Mouse (Mus musculus) stomach, postnatal 0 days (tissue): ENCODE measurements around the gene Tanc1. TPM values are rescaled to one million over a fixed set of nuclear protein-coding genes. Genes with fewer than 3 reads are reported as not detected.

Experiments
- ATAC-seq: fragments of 200-750 bp; cut with Nextera tagmentation; 2 replicates; pipeline ENCODE4 v1.8.0; 2017; ENCODE audit not compliant: low FRiP score, low TSS enrichment
- DNase-seq: peaks from one replicate; pipeline ENCODE4 v3.0.0-alpha.2; 2016; ENCODE audit warnings: low spot score
- H3K27ac ChIP-seq: fragments of 300-500 bp; sonication (generic); replicated peaks from 2 replicates; pipeline ENCODE4 v1.5.1; 2014; ENCODE audit warnings: mild to moderate bottlenecking, control low read depth
- H3K27me3 ChIP-seq: fragments of 300-500 bp; sonication (generic); 2 replicates; pipeline ENCODE4 v1.6.1; 2014; ENCODE audit warnings: low read length; ENCODE audit not compliant: control insufficient read depth, insufficient read depth
- H3K36me3 ChIP-seq: fragments of 300-500 bp; sonication (generic); 2 replicates; pipeline ENCODE4 v1.6.1; 2014; ENCODE audit warnings: low read length, mixed read lengths; ENCODE audit not compliant: control insufficient read depth, insufficient read depth
- H3K4me1 ChIP-seq: fragments of 300-500 bp; sonication (generic); replicated peaks from 2 replicates; pipeline ENCODE4 v1.6.1; 2014; ENCODE audit warnings: antibody characterized with exemption; ENCODE audit not compliant: control insufficient read depth, insufficient read depth
- H3K4me2 ChIP-seq: fragments of 300-500 bp; sonication (generic); replicated peaks from 2 replicates; pipeline ENCODE4 v1.6.1; 2014; ENCODE audit warnings: low read depth, mild to moderate bottlenecking, control low read depth, moderate library complexity
- H3K4me3 ChIP-seq: fragments of 300-500 bp; sonication (generic); 2 replicates; pipeline ENCODE4 v1.5.1; 2014; ENCODE audit warnings: low read depth, low read length, control low read depth
- H3K9ac ChIP-seq: fragments of 300-500 bp; sonication (generic); 2 replicates; pipeline ENCODE4 v1.6.1; 2014; ENCODE audit warnings: mild to moderate bottlenecking, low read length, control low read depth, mixed read lengths
- H3K9me3 ChIP-seq: fragments of 300-500 bp; sonication (generic); 2 replicates; pipeline ENCODE4 v1.6.1; 2016; ENCODE audit warnings: low read length; ENCODE audit not compliant: control insufficient read depth
- CTCF ChIP-seq: IDR thresholded peaks from 2 replicates; pipeline ENCODE4 v1.5.1; 2016; ENCODE audit warnings: antibody characterized with exemption, low read depth, mild to moderate bottlenecking, moderate library complexity
- EP300 ChIP-seq: optimal IDR thresholded peaks from 2 replicates; pipeline ENCODE3; 2016; ENCODE audit warnings: antibody characterized with exemption
- WGBS: fragments of 180-500 bp; shearing (Covaris S2); extraction: QIAGEN DNeasy Blood & Tissue Kit; methylation state at CpG from one replicate; pipeline ENCODE4 v1.1.7; 2014; 5-methylcytosine and 5-hydroxymethylcytosine counted together
- polyA plus RNA-seq: library from polyadenylated mRNA; unstranded; fragments of >200 nt; fragmentation: Nextera tagmentation; extraction: Ambion mirVana; gene quantifications from 2 replicates; pipeline ENCODE4 v1.2.1, GENCODE M21; 2015

Gene Tanc1
- polyA plus RNA-seq, 1 experiment from 2014 or later, result 13.4 TPM

DNA sequence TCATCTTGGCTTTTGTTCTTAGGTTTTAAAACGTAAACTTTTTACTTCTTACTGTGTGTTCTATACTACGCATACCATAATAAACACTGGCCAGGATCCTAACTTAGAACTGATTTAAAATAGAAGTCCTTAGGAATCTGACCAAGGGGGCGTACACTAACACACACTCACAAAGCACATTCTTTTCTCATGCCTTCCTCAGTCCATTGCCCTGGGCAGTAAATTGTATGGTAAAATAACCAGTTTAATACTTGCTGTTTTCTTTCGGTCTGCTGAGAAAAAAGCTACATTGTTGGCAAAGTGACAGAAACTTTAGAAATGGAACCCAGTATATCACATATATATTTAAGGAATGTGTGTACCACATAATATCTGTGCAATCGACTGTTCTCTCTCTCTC lies 2.9 kb upstream of the Tanc1 start:
- DNase-seq (no peak), ATAC-seq (no peak)
- Histone ChIP-seq H3K36me3 (no peaks in the 10 kb centered on the region), H3K9ac (no peak overlapping the region), H3K9me3 (no peaks in the 10 kb centered on the region), H3K27ac (no peak overlapping the region), H3K27me3 (no peaks in the 10 kb centered on the region), H3K4me1 (peaks cover 4% of the 10 kb centered on the region; the same call in 1 of the 2 replicates), H3K4me2 (no peak overlapping the region), H3K4me3 (no peak overlapping the region)
- TF ChIP-seq CTCF (no peak), EP300 (no peak)
- 45% methylated on average over 5 of the region's 5 CpGs for WGBS

- DNase-seq, result no peak
Observed at GRCm38 (mm10) chr2:59611216-59611810, 529 bp upstream of the Tanc1 start.

GRCm38 (mm10) chr2:59612733-59613473 lies 1.1 kb downstream of the Tanc1 start:
- peak overlapping the region; percentile 96 for H3K9ac ChIP-seq
- TF ChIP-seq EP300 (no peak), CTCF (0 out of 2 replicates have a peak, but pooled peaks have one; percentile 7)
- H3K4me3 ChIP-seq, result peak overlapping the region; percentile 95
- ATAC-seq (peak; percentile 13; the same call in 1 of the 2 replicates), DNase-seq (peak; percentile 65)
- no peaks in the 10 kb centered on the region for H3K9me3 ChIP-seq
- peaks cover 4% of the 10 kb centered on the region for H3K4me1 ChIP-seq
- no peaks in the 10 kb centered on the region for H3K36me3 ChIP-seq
- under 1% methylated on average over 33 of the region's 33 CpGs for WGBS
- H3K27me3 ChIP-seq, result no peaks in the 10 kb centered on the region
- peak overlapping the region; percentile 95 for H3K27ac ChIP-seq
- peak overlapping the region; percentile 90 for H3K4me2 ChIP-seq

More at GRCm38 (mm10) chr2:59611216-59611810, 529 bp upstream of the Tanc1 start:
- Histone ChIP-seq H3K27me3 (no peaks in the 10 kb centered on the region), H3K4me2 (peak overlapping the region; percentile 90), H3K4me3 (peak overlapping the region; percentile 95), H3K27ac (peak overlapping the region; percentile 95), H3K9me3 (no peaks in the 10 kb centered on the region), H3K9ac (peak overlapping the region; percentile 96), H3K4me1 (peaks cover 4% of the 10 kb centered on the region), H3K36me3 (no peaks in the 10 kb centered on the region)
- ATAC-seq, result peak; percentile 34; the same call in 1 of the 2 replicates
- TF ChIP-seq CTCF (no peak), EP300 (no peak)
- WGBS, result 7% methylated on average over 14 of the region's 14 CpGs

DNA sequence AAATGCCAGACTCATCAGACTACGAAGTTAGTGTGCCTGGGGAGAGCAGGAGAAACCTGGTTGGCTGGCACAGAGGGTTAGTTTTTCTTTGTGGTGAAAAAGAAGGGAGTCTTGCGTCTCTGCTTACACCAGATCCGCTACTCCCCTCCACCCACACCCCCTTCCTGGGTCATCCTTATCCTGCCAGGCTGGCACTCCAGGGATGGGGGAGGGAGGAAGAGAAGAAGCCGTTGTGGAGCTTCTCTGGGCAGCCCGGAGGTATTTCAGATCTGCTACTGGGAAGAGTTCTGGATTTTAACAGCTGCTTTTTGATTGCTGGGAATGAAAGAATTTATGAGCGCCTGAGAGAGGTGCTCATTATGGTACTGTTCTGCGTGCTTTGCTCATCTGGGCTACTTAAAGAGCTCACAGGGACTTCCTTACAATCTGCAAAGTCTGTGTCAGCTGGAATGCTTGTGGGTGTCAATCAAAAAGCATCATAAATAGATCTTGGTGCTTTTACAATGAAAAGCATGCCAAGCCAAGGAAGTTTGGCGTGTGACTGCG lies 1.7 kb downstream of the Tanc1 start:
- peak; percentile 1; the same call in 1 of the 2 replicates for ATAC-seq

DNA sequence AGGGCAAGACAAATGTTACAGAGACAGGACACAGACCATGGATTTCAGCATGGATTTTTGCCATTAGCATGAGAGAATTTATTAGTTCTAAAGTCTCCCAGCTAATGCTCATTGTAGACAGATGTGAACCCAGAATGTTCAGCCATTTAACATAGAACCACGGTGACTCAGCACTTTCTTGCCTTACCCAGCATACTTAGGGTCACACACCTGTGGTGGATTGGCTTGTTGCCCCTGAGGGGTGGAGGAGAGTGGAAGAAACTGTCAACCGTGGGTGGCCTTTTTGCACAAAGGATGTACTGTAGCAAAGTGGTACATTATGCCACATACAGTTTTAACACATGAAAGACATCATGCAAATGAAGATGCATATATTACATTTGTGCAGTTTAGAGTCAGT lies 5.0 kb downstream of the Tanc1 start:
- DNase-seq (no peak), ATAC-seq (no peak)
- H3K36me3 ChIP-seq, result no peaks in the 10 kb centered on the region
- H3K27ac ChIP-seq, result no peak overlapping the region
- H3K4me2 ChIP-seq, result no peak overlapping the region
- H3K4me3 ChIP-seq, result no peak overlapping the region
- H3K4me1 ChIP-seq, result peaks cover 2% of the 10 kb centered on the region; the same call in 1 of the 2 replicates
- WGBS, result 56% methylated on average over 2 of the region's 2 CpGs
- H3K9ac ChIP-seq, result no peak overlapping the region
- TF ChIP-seq CTCF (no peak), EP300 (no peak)
- no peaks in the 10 kb centered on the region for H3K27me3 ChIP-seq
- no peaks in the 10 kb centered on the region for H3K9me3 ChIP-seq

More for the DNA sequence above, 1.7 kb downstream of the Tanc1 start:
- no peak for TF ChIP-seq EP300
- TF ChIP-seq CTCF, result no peak
- Histone ChIP-seq H3K9ac (peak overlapping the region; percentile 96), H3K4me2 (peak overlapping the region; percentile 90), H3K9me3 (no peaks in the 10 kb centered on the region), H3K4me1 (peaks cover 4% of the 10 kb centered on the region), H3K4me3 (peak overlapping the region; percentile 95), H3K27me3 (no peaks in the 10 kb centered on the region), H3K36me3 (no peaks in the 10 kb centered on the region), H3K27ac (peak overlapping the region; percentile 95)
- WGBS, result 27% methylated on average over 9 of the region's 9 CpGs
- no peak for DNase-seq

GRCm38 (mm10) chr2:59618996-59619395 lies 7.2 kb downstream of the Tanc1 start:
- no peaks in the 10 kb centered on the region for H3K27me3 ChIP-seq
- H3K27ac ChIP-seq, result no peak overlapping the region
- TF ChIP-seq EP300 (no peak), CTCF (no peak)
- H3K4me2 ChIP-seq, result no peak overlapping the region
- H3K9me3 ChIP-seq, result no peaks in the 10 kb centered on the region
- H3K4me3 ChIP-seq, result no peak overlapping the region
- no peaks in the 10 kb centered on the region; the same call in 1 of the 2 replicates for H3K4me1 ChIP-seq
- H3K9ac ChIP-seq, result no peak overlapping the region
- ATAC-seq (no peak), DNase-seq (no peak)
- no peaks in the 10 kb centered on the region for H3K36me3 ChIP-seq
- 67% methylated on average over 7 of the region's 7 CpGs for WGBS
